7 mouse cellular contexts compared by ENCODE assay signal in genomic region chr9:31925830-31926624, GRCm38 (mm10). TPM values are rescaled to one million over a fixed set of nuclear protein-coding genes. Genes with fewer than 3 reads are reported as not detected.
A peak's percentile ranks its signal among the peaks of the same experiment; 100 is the strongest.
DNase-seq lines count a peak whose midpoint lies in the region; ATAC-seq and TF ChIP-seq lines count a peak whose summit lies in the region.

No protein-coding gene starts in this region.

- 0 out of 2 replicates have a peak, but pooled peaks cover 3% of the 10 kb centered on the region for H3K27me3 ChIP-seq in embryonic facial prominence, embryonic 12.5 days
- H3K27me3 ChIP-seq in heart, adult 2 months (ENCODE audit: control insufficient read depth, insufficient read depth, low read length): no peaks in the 10 kb centered on the region; the same call in 1 of the 2 replicates
- no peaks in the 10 kb centered on the region for H3K27me3 ChIP-seq in kidney, adult 2 months (replicated peaks; ENCODE audit: control insufficient read depth, insufficient read depth, low read length)
- H3K27me3 ChIP-seq in limb, embryonic 12.5 days: peaks cover 4% of the 10 kb centered on the region
- no peaks in the 10 kb centered on the region for H3K27me3 ChIP-seq in midbrain, embryonic 16.5 days (ENCODE audit: control insufficient read depth, insufficient read depth, low read depth, low read length)

- TF ChIP-seq EP300 in heart, adult 2 months (IDR thresholded peaks at IDR 0.05; ENCODE audit: insufficient read depth, low read depth, low read length): peak; percentile 91; the same call in 1 of the 2 replicates

- no peak for TF ChIP-seq POLR2A in heart, adult 2 months (IDR thresholded peaks at IDR 0.05; ENCODE audit: insufficient read depth, low read depth, low read length)
- TF ChIP-seq POLR2A in kidney, adult 2 months (IDR thresholded peaks at IDR 0.05; ENCODE audit: low read depth, low read length): no peak

- no peaks in the 10 kb centered on the region; the same call in 1 of the 2 replicates for H3K4me1 ChIP-seq in embryonic facial prominence, embryonic 12.5 days
- H3K4me1 ChIP-seq in heart, adult 2 months (ENCODE audit: control insufficient read depth, insufficient read depth, low read length): peaks cover 1% of the 10 kb centered on the region; the same call in 1 of the 2 replicates
- no peaks in the 10 kb centered on the region for H3K4me1 ChIP-seq in kidney, adult 2 months (ENCODE audit: control insufficient read depth, insufficient read depth, low read length)
- H3K4me1 ChIP-seq in limb, embryonic 12.5 days (replicated peaks): peaks cover 7% of the 10 kb centered on the region; the same call in 1 of the 2 replicates
- H3K4me1 ChIP-seq in midbrain, embryonic 16.5 days (ENCODE audit: control insufficient read depth, insufficient read depth, low read length): peaks cover 3% of the 10 kb centered on the region; the same call in 1 of the 2 replicates

- H3K4me2 ChIP-seq in embryonic facial prominence, embryonic 12.5 days (replicated peaks): peak overlapping the region; percentile 28
- peak overlapping the region; percentile 28; the same call in 1 of the 2 replicates for H3K4me2 ChIP-seq in limb, embryonic 12.5 days
- peak overlapping the region; percentile 45 for H3K4me2 ChIP-seq in midbrain, embryonic 16.5 days (ENCODE audit: low read length)

- no peak; the same call in none of the 2 replicates for TF ChIP-seq CTCF in heart, adult 2 months (IDR thresholded peaks at IDR 0.05)
- TF ChIP-seq CTCF in kidney, adult 2 months (conservative IDR thresholded peaks at IDR 0.05; ENCODE audit: insufficient read depth, insufficient read length, low read depth, low read length): peak; percentile 99

- no peak overlapping the region for H3K27ac ChIP-seq in embryonic facial prominence, embryonic 12.5 days
- H3K27ac ChIP-seq in heart, adult 2 months: peak overlapping the region; percentile 39
- H3K27ac ChIP-seq in kidney, adult 2 months (ENCODE audit: insufficient read depth, low read depth, low read length): no peak overlapping the region
- no peak overlapping the region for H3K27ac ChIP-seq in limb, embryonic 12.5 days
- H3K27ac ChIP-seq in midbrain, embryonic 16.5 days (ENCODE audit: low read length): no peak overlapping the region

- DNase-seq in adrenal gland, postnatal 10 days: peak; percentile 91
- DNase-seq in heart, adult 2 months: peak; percentile 78 to 85
- peak; percentile 87 for DNase-seq in kidney, adult 2 months
- DNase-seq in spleen, postnatal 10 days (ENCODE audit: low spot score in 2 of 2): peak; percentile 46 to 79

- H3K79me2 ChIP-seq in heart, adult 2 months (replicated peaks; ENCODE audit: control insufficient read depth, insufficient read depth, low read length): no peaks in the 10 kb centered on the region

- H3K36me3 ChIP-seq in embryonic facial prominence, embryonic 12.5 days: no peaks in the 10 kb centered on the region
- no peaks in the 10 kb centered on the region for H3K36me3 ChIP-seq in heart, adult 2 months (ENCODE audit: control insufficient read depth, insufficient read depth, low read length)
- H3K36me3 ChIP-seq in kidney, adult 2 months (ENCODE audit: control insufficient read depth, insufficient read depth, low read length): no peaks in the 10 kb centered on the region
- H3K36me3 ChIP-seq in limb, embryonic 12.5 days: no peaks in the 10 kb centered on the region
- H3K36me3 ChIP-seq in midbrain, embryonic 16.5 days (ENCODE audit: control insufficient read depth, insufficient read depth, low read length): no peaks in the 10 kb centered on the region

- no peak overlapping the region for H3K4me3 ChIP-seq in embryonic facial prominence, embryonic 12.5 days
- H3K4me3 ChIP-seq in heart, adult 2 months: no peak overlapping the region
- H3K4me3 ChIP-seq in kidney, adult 2 months (ENCODE audit: insufficient read depth, low read depth, low read length): no peak overlapping the region
- no peak overlapping the region for H3K4me3 ChIP-seq in limb, embryonic 12.5 days (replicated peaks)
- no peak overlapping the region for H3K4me3 ChIP-seq in midbrain, embryonic 16.5 days (ENCODE audit: low read depth, low read length)

- 22% methylated on average over 22 of the region's 22 CpGs for WGBS in embryonic facial prominence, embryonic 12.5 days
- 15% methylated on average over 22 of the region's 22 CpGs for WGBS in heart, adult 2 months
- WGBS in kidney, adult 2 months: 11% methylated on average over 22 of the region's 22 CpGs
- WGBS in limb, embryonic 12.5 days: 20% methylated on average over 22 of the region's 22 CpGs
- 22% methylated on average over 22 of the region's 22 CpGs for WGBS in midbrain, embryonic 16.5 days

- no peaks in the 10 kb centered on the region for H3K9me3 ChIP-seq in embryonic facial prominence, embryonic 12.5 days
- H3K9me3 ChIP-seq in limb, embryonic 12.5 days: no peaks in the 10 kb centered on the region
- H3K9me3 ChIP-seq in midbrain, embryonic 16.5 days (replicated peaks; ENCODE audit: control insufficient read depth, low read length, poor library complexity, severe bottlenecking): no peaks in the 10 kb centered on the region

- H3K9ac ChIP-seq in embryonic facial prominence, embryonic 12.5 days: no peak overlapping the region
- no peak overlapping the region for H3K9ac ChIP-seq in heart, adult 2 months (ENCODE audit: low read depth, low read length)
- H3K9ac ChIP-seq in limb, embryonic 12.5 days (replicated peaks): no peak overlapping the region
- H3K9ac ChIP-seq in midbrain, embryonic 16.5 days (ENCODE audit: low read depth, low read length): peak overlapping the region; percentile 14; the same call in 1 of the 2 replicates

- ATAC-seq in embryonic facial prominence, embryonic 12.5 days (ENCODE audit: insufficient number of reproducible peaks, insufficient read depth, low FRiP score, low TSS enrichment): peak; percentile 74; the same call in 1 of the 2 replicates
- peak; percentile 73 for ATAC-seq in limb, embryonic 12.5 days (ENCODE audit: insufficient number of reproducible peaks, insufficient read depth, low FRiP score, low TSS enrichment, low read depth)
- peak; percentile 72 for ATAC-seq in midbrain, embryonic 16.5 days

- intact Hi-C loops in heart, adult 2 months (cut with DNase I): loop anchor here (1.0 kb wide), 1 partner anchor 367 kb away; no protein-coding TSS in a partner anchor

RNA-seq across cellular contexts. Expression of gene Barx2, which starts 12.8 kb away (rescaled TPM):
- total RNA-seq in adrenal gland, postnatal 10 days (2021): 1 to 10 TPM in 1 of 2 experiments, under 1 TPM in 1; 0.12 to 2.4 TPM
- polyA plus RNA-seq in embryonic facial prominence, embryonic 12.5 days (2016; fragmentation: Nextera tagmentation; extraction: Ambion mirVana): 1.1 and 1.8 TPM in 2 replicates
- under 1 TPM; 0.13 to 0.36 TPM for total RNA-seq in heart, adult 2 months (2021)
- polyA plus RNA-seq in heart, adult 2 months (2012; rRNA removed): 0.04 TPM in 1 of 2 replicates, not detected in the other
- 0.05 and 0.16 TPM in 2 replicates for polyA plus RNA-seq in kidney, adult 2 months (2012; rRNA removed)
- polyA plus RNA-seq in limb, embryonic 12.5 days (2016; fragmentation: Nextera tagmentation; extraction: Ambion mirVana): 1.1 and 1.2 TPM in 2 replicates
- 0.17 and 0.26 TPM in 2 replicates for polyA plus RNA-seq in midbrain, embryonic 16.5 days (2015; fragmentation: Nextera tagmentation; extraction: Ambion mirVana)
